8 mouse cellular contexts compared by ENCODE assay signal in genomic region chr13:108044222-108044941, GRCm38 (mm10). TPM values are rescaled to one million over a fixed set of nuclear protein-coding genes. Genes with fewer than 3 reads are reported as not detected.
DNase-seq lines count a peak whose midpoint lies in the region; ATAC-seq and TF ChIP-seq lines count a peak whose summit lies in the region.

TSS of gene Smim15 (plus strand) at chr13:108044446.

- ATAC-seq in heart, embryonic 13.5 days (ENCODE audit: extremely low read depth, insufficient number of reproducible peaks, low FRiP score, low TSS enrichment) = peak; percentile 92
- ATAC-seq in liver, embryonic 11.5 days (replicated peaks; ENCODE audit: low FRiP score) = peak; percentile 95

- WGBS in heart, embryonic 13.5 days = under 1% methylated on average over 58 of the region's 71 CpGs
- WGBS in liver, embryonic 11.5 days = under 1% methylated on average over 69 of the region's 71 CpGs

- H3K9ac ChIP-seq in heart, embryonic 13.5 days = peak within 1 kb of the TSS; percentile 97
- H3K9ac ChIP-seq in liver, embryonic 11.5 days (ENCODE audit: low read depth, low read length) = peak within 1 kb of the TSS; percentile 97

- peak within 1 kb of the TSS; percentile 74 for H3K4me2 ChIP-seq in heart, embryonic 13.5 days
- H3K4me2 ChIP-seq in liver, embryonic 11.5 days = peak within 1 kb of the TSS; percentile 81
- H3K4me2 ChIP-seq in myocyte (ENCODE audit: low read depth) = peak within 1 kb of the TSS; percentile 83

- H3ac ChIP-seq in myocyte (ENCODE audit: control insufficient read depth, insufficient read length) = peak within 1 kb of the TSS; percentile 83

- no peaks in the 10 kb centered on the region for H3K9me3 ChIP-seq in heart, embryonic 13.5 days
- no peaks in the 10 kb centered on the region for H3K9me3 ChIP-seq in liver, embryonic 11.5 days (ENCODE audit: control insufficient read depth, low read length)

- peak within 1 kb of the TSS; percentile 96 for H3K27ac ChIP-seq in heart, embryonic 13.5 days (replicated peaks)
- peak within 1 kb of the TSS; percentile 88 for H3K27ac ChIP-seq in liver, embryonic 11.5 days (ENCODE audit: low read depth, low read length)

- TF ChIP-seq POLR2A in myocyte (IDR thresholded peaks at IDR 0.05; ENCODE audit: insufficient read length, low read depth) = peak; percentile 99

- peak within 1 kb of the TSS; percentile 85 for H3K4me3 ChIP-seq in heart, embryonic 13.5 days
- H3K4me3 ChIP-seq in liver, embryonic 11.5 days (ENCODE audit: low read depth, low read length) = peak within 1 kb of the TSS; percentile 95
- peak within 1 kb of the TSS; percentile 66 for H3K4me3 ChIP-seq in myocyte

- peaks cover 39% of the 10 kb centered on the region for H3K4me1 ChIP-seq in heart, embryonic 13.5 days
- H3K4me1 ChIP-seq in liver, embryonic 11.5 days (replicated peaks; ENCODE audit: control insufficient read depth, insufficient read depth, low read length) = peaks cover 12% of the 10 kb centered on the region

- DNase-seq in CD8-positive naive resting alpha-beta T cell, adult 2 months (ENCODE audit: low read depth in 2 of 2, low spot score in 2 of 2) = peak; percentile 76 to 77
- peak; percentile 78 for DNase-seq in c-Kit-negative CD71-positive TER-119-positive erythroid progenitor cells, embryonic 14.5 days (ENCODE audit: low read depth, low spot score)
- peak; percentile 47 for DNase-seq in fibroblast of lung, adult 2 months (ENCODE audit: low read depth)
- DNase-seq in kidney, postnatal 10 days = peak; percentile 96
- DNase-seq in liver, embryonic 11.5 days (ENCODE audit: low spot score) = peak; percentile 89
- peak; percentile 85 to 93 for DNase-seq in spleen, postnatal 4 days (ENCODE audit: low spot score in 2 of 2)

- H3K79me2 ChIP-seq in myocyte (ENCODE audit: control insufficient read depth, insufficient read depth) = peaks cover 32% of the 10 kb centered on the region

- H3K27me3 ChIP-seq in heart, embryonic 13.5 days (replicated peaks) = no peaks in the 10 kb centered on the region
- H3K27me3 ChIP-seq in liver, embryonic 11.5 days (replicated peaks; ENCODE audit: control insufficient read depth, insufficient read depth, low read length) = no peaks in the 10 kb centered on the region
- no peaks in the 10 kb centered on the region for H3K27me3 ChIP-seq in myocyte (ENCODE audit: control insufficient read depth, insufficient read depth, insufficient read length)

- peaks cover 21% of the 10 kb centered on the region for H3K36me3 ChIP-seq in heart, embryonic 13.5 days
- peaks cover 3% of the 10 kb centered on the region; the same call in 1 of the 2 replicates for H3K36me3 ChIP-seq in liver, embryonic 11.5 days (ENCODE audit: control insufficient read depth, insufficient read depth, low read length)
- peaks cover 9% of the 10 kb centered on the region for H3K36me3 ChIP-seq in myocyte (ENCODE audit: control insufficient read depth, insufficient read depth)

TF ChIP-seq in myocyte, 11 proteins besides CTCF, POLR2A, EP300 and RAD21:
- TF ChIP-seq USF1 (IDR thresholded peaks at IDR 0.05; ENCODE audit: low read depth) = no peak
- TF ChIP-seq MYOG (IDR thresholded peaks at IDR 0.05; ENCODE audit: control insufficient read depth in 1 of 3, insufficient read depth in 1 of 3, insufficient read length in 2 of 3, low read depth in 2 of 3) = peak in 1 of 3 experiments; percentile 3
- TF ChIP-seq TCF3 (IDR thresholded peaks at IDR 0.05; ENCODE audit: insufficient read length, low read depth) = no peak
- no peak for TF ChIP-seq MAX (IDR thresholded peaks at IDR 0.05; ENCODE audit: low read depth)
- TF ChIP-seq TCF12 (IDR thresholded peaks at IDR 0.05; ENCODE audit: insufficient read depth, poor library complexity, severe bottlenecking) = no peak
- no peak for TF ChIP-seq SRF (IDR thresholded peaks at IDR 0.05; ENCODE audit: control insufficient read depth, insufficient read length, low read depth)
- peak in 1 of 3 experiments; percentile 5 for TF ChIP-seq MYOD1 (IDR thresholded peaks at IDR 0.05; ENCODE audit: control insufficient read depth in 1 of 3, insufficient read length in 2 of 3, low read depth in 2 of 3)
- TF ChIP-seq REST (IDR thresholded peaks at IDR 0.05; ENCODE audit: insufficient read depth, insufficient read length) = no peak
- TF ChIP-seq CEBPB (IDR thresholded peaks at IDR 0.05; ENCODE audit: insufficient read depth, poor library complexity, severe bottlenecking) = no peak
- peak; percentile 99 for TF ChIP-seq POLR2AphosphoS2 (IDR thresholded peaks at IDR 0.05; ENCODE audit: insufficient read length, low read depth)
- TF ChIP-seq E2F4 (IDR thresholded peaks at IDR 0.05; ENCODE audit: insufficient read depth) = no peak

RNA-seq across cellular contexts. Expression of gene Smim15, which starts in this region (rescaled TPM):
- 28.9 and 29.4 TPM in 2 replicates for polyA plus RNA-seq in heart, embryonic 13.5 days (2015; fragmentation: Nextera tagmentation; extraction: Ambion mirVana)
- polyA plus RNA-seq in liver, embryonic 11.5 days (2014; fragmentation: Nextera tagmentation; extraction: Ambion mirVana) = 48.0 and 55.0 TPM in 2 replicates
- polyA plus RNA-seq in myocyte (2012; fragmentation: generic; extraction: Trizol) = 18.3 TPM

Comparison
In these comparisons a context has a peak if more than half of its experiments do, and no peak if none do; other contexts are left out.
1. Peak in every context shown above with its lines: DNase-seq, ATAC-seq, H3K4me3 ChIP-seq and H3K27ac ChIP-seq.